26 mouse cellular contexts compared by ENCODE assay signal in the genomic region with DNA sequence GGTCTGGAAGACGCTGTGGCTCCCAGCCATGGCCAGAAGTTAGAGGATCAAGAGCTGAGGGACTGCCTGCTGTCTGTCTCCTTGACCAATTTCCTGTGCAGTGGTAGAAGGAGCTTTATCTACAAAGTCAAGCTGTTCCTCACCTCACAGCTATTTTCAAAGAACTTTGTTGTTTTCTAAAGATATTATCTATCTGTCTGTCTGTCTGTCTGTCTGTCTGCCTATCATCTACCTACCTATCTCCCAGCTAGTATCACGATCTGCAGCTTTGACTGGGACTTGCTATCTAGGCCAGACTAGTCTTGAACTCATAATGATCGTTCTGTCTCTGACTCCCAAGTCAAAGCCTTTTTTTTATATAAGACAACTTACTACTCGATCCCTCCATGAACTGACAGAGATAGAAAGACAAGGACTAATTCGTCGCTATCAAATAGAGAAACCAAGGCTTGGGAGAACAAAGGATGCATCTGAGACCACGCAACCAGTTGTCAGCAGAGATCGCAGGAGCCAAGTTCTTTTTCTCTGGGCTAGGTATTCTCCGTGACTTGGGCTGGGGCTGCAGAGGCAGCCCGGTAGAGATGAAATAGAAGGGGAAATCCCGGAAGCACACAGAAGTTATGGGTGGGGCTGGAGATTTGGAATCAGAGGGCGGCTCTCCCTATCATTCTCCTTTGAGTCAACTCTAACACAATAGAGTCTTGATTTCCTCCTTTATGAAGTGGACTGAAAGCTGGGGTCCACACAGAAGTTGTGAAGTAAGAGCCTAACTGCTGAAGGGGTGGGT. TPM values are rescaled to one million over a fixed set of nuclear protein-coding genes. Genes with fewer than 3 reads are reported as not detected.
DNase-seq lines count a peak whose midpoint lies in the region; TF ChIP-seq lines count a peak whose summit lies in the region.
"Had no signal": no experiment of that assay in that cellular context is flagged by ENCODE, and none has a peak within 500 bp of the region (broad histone marks: within the 10 kb centered on the region; RNA-seq: fewer than 3 reads in every experiment).

No protein-coding gene starts in this region.

- H3K9me3 ChIP-seq in limb, embryonic 10.5 days (replicated peaks) = no peaks in the 10 kb centered on the region
- H3K9me3 ChIP-seq: embryonic facial prominence, embryonic 15.5 days; forebrain, embryonic 10.5 days; hindbrain, embryonic 12.5 days; intestine, embryonic 15.5 days; midbrain, embryonic 10.5 days had no signal

- no peak overlapping the region for H3K4me3 ChIP-seq in limb, embryonic 10.5 days
- no peak overlapping the region for H3K4me3 ChIP-seq in layer of hippocampus, adult 2 months
- H3K4me3 ChIP-seq: embryonic facial prominence, embryonic 15.5 days; forebrain, embryonic 10.5 days; hindbrain, embryonic 12.5 days; intestine, embryonic 15.5 days; limb, embryonic 13.5 days; midbrain, embryonic 10.5 days had no signal

- no peaks in the 10 kb centered on the region for H3K36me3 ChIP-seq in limb, embryonic 10.5 days
- H3K36me3 ChIP-seq: embryonic facial prominence, embryonic 15.5 days; forebrain, embryonic 10.5 days; hindbrain, embryonic 12.5 days; intestine, embryonic 15.5 days; limb, embryonic 13.5 days; midbrain, embryonic 10.5 days had no signal

- H3K4me1 ChIP-seq in limb, embryonic 10.5 days = peaks cover 56% of the 10 kb centered on the region

- WGBS in limb, embryonic 10.5 days = 88% methylated on average over 12 of the region's 12 CpGs

- peak; percentile 13 for DNase-seq in thymus, postnatal 0 days (ENCODE audit: low spot score)
- DNase-seq in thymus, postnatal 36 days = no peak
- peak; percentile 35 for DNase-seq in T-cell, adult 2 months (ENCODE audit: low spot score)
- DNase-seq in limb, embryonic 10.5 days (ENCODE audit: low spot score) = no peak
- peak; percentile 68 for DNase-seq in naive thymus-derived CD4-positive, alpha-beta T cell, adult 2 months (ENCODE audit: low read depth)
- DNase-seq in layer of hippocampus, adult 2 months (ENCODE audit: low spot score in 2 of 2) = no peak
- DNase-seq in heart, postnatal 4 days = no peak
- DNase-seq in adrenal gland, adult 8-10 months = no peak
- DNase-seq: adrenal gland, postnatal 25 days; cerebellum, adult 11-12 months; cerebellum, postnatal 14 days; embryo, embryonic 11 days; gastrocnemius, postnatal 25 days; kidney, adult 9 months; kidney, postnatal 36 days; lung, adult 2 months; retina, postnatal 1 day; thymus, postnatal 14 days had no signal

- no peak for TF ChIP-seq CTCF in layer of hippocampus, adult 2 months (conservative IDR thresholded peaks at IDR 0.05)

- H3K27ac ChIP-seq in limb, embryonic 10.5 days = peak overlapping the region; percentile 63
- H3K27ac ChIP-seq in layer of hippocampus, adult 2 months = no peak overlapping the region
- H3K27ac ChIP-seq: embryonic facial prominence, embryonic 15.5 days; forebrain, embryonic 10.5 days; hindbrain, embryonic 12.5 days; intestine, embryonic 15.5 days; limb, embryonic 13.5 days; midbrain, embryonic 10.5 days had no signal

- H3K27me3 ChIP-seq in limb, embryonic 10.5 days (ENCODE audit: low read depth, poor library complexity, severe bottlenecking) = no peaks in the 10 kb centered on the region
- H3K27me3 ChIP-seq: embryonic facial prominence, embryonic 15.5 days; hindbrain, embryonic 12.5 days; intestine, embryonic 15.5 days; limb, embryonic 13.5 days had no signal

RNA-seq across cellular contexts. Expression of a gene that starts 59.2 kb away (rescaled TPM):
- 5.6 and 5.9 TPM in 2 replicates for polyA plus RNA-seq in thymus, postnatal 0 days (2015; fragmentation: Nextera tagmentation; extraction: Ambion mirVana)
- polyA plus RNA-seq in limb, embryonic 10.5 days (2016; fragmentation: Nextera tagmentation; extraction: Ambion mirVana) = 0.70 and 0.99 TPM in 2 replicates
- not detected for total RNA-seq in layer of hippocampus, adult 2 months (2021)
- total RNA-seq in heart, postnatal 4 days (2021) = under 1 TPM in 1 of 2 experiments, not detected in 1; 0.36 TPM
- total RNA-seq in adrenal gland, adult 8-10 months (2022) = 1 to 10 TPM in 1 of 4 experiments, under 1 TPM in 3; 0.64 to 1.0 (median 0.83) TPM
- total RNA-seq: gastrocnemius, postnatal 25 days; layer of hippocampus, postnatal 14 days; midbrain, postnatal 0 days had no signal

Comparison
In these comparisons a context has a peak if more than half of its experiments do, and no peak if none do; other contexts are left out.
1. DNase-seq: peak in thymus, postnatal 0 days (single experiment), T-cell, adult 2 months (single experiment) and naive thymus-derived CD4-positive, alpha-beta T cell, adult 2 months (single experiment); none in thymus, postnatal 36 days (0 of 2), limb, embryonic 10.5 days (single experiment), layer of hippocampus, adult 2 months (0 of 2), heart, postnatal 4 days (single experiment) and adrenal gland, adult 8-10 months (single experiment).